Mouse (Mus musculus): ENCODE measurements around the gene Rpl22l1.

DNA sequence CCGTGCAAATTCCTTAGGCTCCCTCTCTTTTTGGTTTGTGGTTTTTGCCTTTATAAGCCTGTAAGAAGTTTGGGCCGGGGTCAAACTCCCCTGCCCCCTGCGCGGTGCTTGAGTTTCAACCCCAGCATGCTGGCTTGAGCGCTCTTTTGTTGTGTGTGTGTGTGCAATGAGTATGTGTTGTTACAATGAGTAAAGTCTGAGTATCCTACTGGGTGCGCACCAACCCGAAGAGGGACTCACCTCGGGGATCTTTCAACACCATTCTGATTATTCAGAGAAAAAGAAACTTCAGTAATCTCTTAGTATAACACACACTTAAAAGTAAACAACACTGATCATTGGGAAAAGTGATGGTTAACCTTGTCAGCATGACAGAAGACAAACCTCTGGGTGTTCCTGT is 38.0 kb downstream of the Rpl22l1 start:
- TF ChIP-seq CTCF (IDR thresholded peaks at IDR 0.05; ENCODE audit: low read depth) (no peak), EP300 (IDR thresholded peaks at IDR 0.05; ENCODE audit: low read depth) (no peak)
